Mouse (Mus musculus): ENCODE measurements around the gene Ptcd1. TPM values are rescaled to one million over a fixed set of nuclear protein-coding genes. Genes with fewer than 3 reads are reported as not detected.
"Not testable (repeated sequence)": the region's sequence is repeated elsewhere in the genome, so short reads cannot be mapped to it uniquely, and the experiment has no call there.

Ptcd1 gene
- polyA plus RNA-seq, 1 experiment from 2014 or later: 14.1 TPM

GRCm38 (mm10) chr5:145161361-145161760 is 5.5 kb downstream of the Ptcd1 start:
- Histone ChIP-seq H3K9ac (no peak overlapping the region), H3K27ac (ENCODE audit: poor library complexity, severe bottlenecking) (no peak overlapping the region), H3K4me2 (no peak overlapping the region), H3K4me1 (replicated peaks) (peaks cover 25% of the 10 kb centered on the region), H3K27me3 (replicated peaks) (no peaks in the 10 kb centered on the region), H3K9me3 (replicated peaks) (no peaks in the 10 kb centered on the region), H3K4me3 (no peak overlapping the region), H3K36me3 (peaks cover 79% of the 10 kb centered on the region)
- WGBS: 93% methylated on average over 14 of the region's 14 CpGs
- ATAC-seq (ENCODE audit: insufficient number of reproducible peaks, low FRiP score): no peak

- Histone ChIP-seq H3K27me3 (replicated peaks) (no peaks in the 10 kb centered on the region), H3K4me2 (no peak overlapping the region), H3K9me3 (replicated peaks) (no peaks in the 10 kb centered on the region), H3K36me3 (peaks cover 92% of the 10 kb centered on the region), H3K4me1 (replicated peaks) (no peaks in the 10 kb centered on the region), H3K4me3 (no peak overlapping the region), H3K27ac (ENCODE audit: poor library complexity, severe bottlenecking) (no peak overlapping the region; the same call in 1 of the 2 replicates), H3K9ac (no peak overlapping the region)
- ATAC-seq (ENCODE audit: insufficient number of reproducible peaks, low FRiP score): peak; percentile 78
- WGBS: 81% methylated on average over 5 of the region's 5 CpGs
Measured at GRCm38 (mm10) chr5:145152690-145153089, 14.2 kb downstream of the Ptcd1 start.

- H3K9me3 ChIP-seq (replicated peaks): no peaks in the 10 kb centered on the region
- no peak overlapping the region for H3K4me2 ChIP-seq
- ATAC-seq (ENCODE audit: insufficient number of reproducible peaks, low FRiP score): no peak
- H3K9ac ChIP-seq: no peak overlapping the region
- no peak overlapping the region for H3K4me3 ChIP-seq
- no peaks in the 10 kb centered on the region for H3K27me3 ChIP-seq (replicated peaks)
- H3K36me3 ChIP-seq: peaks cover 99% of the 10 kb centered on the region
- H3K27ac ChIP-seq (ENCODE audit: poor library complexity, severe bottlenecking): no peak overlapping the region
- no peaks in the 10 kb centered on the region for H3K4me1 ChIP-seq (replicated peaks)
- WGBS: 66% methylated on average over 6 of the region's 6 CpGs
Measured at GRCm38 (mm10) chr5:145149294-145149693, 17.6 kb downstream of the Ptcd1 start.

GRCm38 (mm10) chr5:145147748-145148147 is 19.2 kb downstream of the Ptcd1 start:
- Histone ChIP-seq H3K4me1 (replicated peaks) (no peaks in the 10 kb centered on the region), H3K4me3 (no peak overlapping the region), H3K4me2 (no peak overlapping the region), H3K36me3 (peaks cover 100% of the 10 kb centered on the region), H3K27me3 (replicated peaks) (no peaks in the 10 kb centered on the region), H3K27ac (ENCODE audit: poor library complexity, severe bottlenecking) (no peak overlapping the region), H3K9me3 (replicated peaks) (no peaks in the 10 kb centered on the region), H3K9ac (no peak overlapping the region)
- ATAC-seq (ENCODE audit: insufficient number of reproducible peaks, low FRiP score): no peak
- WGBS: 91% methylated on average over 5 of the region's 5 CpGs

- H3K9ac ChIP-seq: peak overlapping the region; percentile 94
- peaks cover 54% of the 10 kb centered on the region for H3K36me3 ChIP-seq
- no peaks in the 10 kb centered on the region for H3K9me3 ChIP-seq (replicated peaks)
- H3K4me3 ChIP-seq: peak overlapping the region; percentile 80
- H3K4me1 ChIP-seq (replicated peaks): peaks cover 26% of the 10 kb centered on the region
- H3K4me2 ChIP-seq: peak overlapping the region; percentile 96
- peak overlapping the region; percentile 83 for H3K27ac ChIP-seq (ENCODE audit: poor library complexity, severe bottlenecking)
- under 1% methylated on average over 18 of the region's 18 CpGs for WGBS
- H3K27me3 ChIP-seq (replicated peaks): no peaks in the 10 kb centered on the region
- 0 out of 2 replicates have a peak, but pooled peaks have one; percentile 16 for ATAC-seq (ENCODE audit: insufficient number of reproducible peaks, low FRiP score)
Measured at GRCm38 (mm10) chr5:145140611-145141010, 26.3 kb downstream of the Ptcd1 start.

GRCm38 (mm10) chr5:145139571-145140519 is 27.1 kb downstream of the Ptcd1 start, which contains the start of the genes Pdap1 and Bud31:
TSS of gene Pdap1 (minus strand) at chr5:145140238.
TSS of gene Bud31 (plus strand) at chr5:145140362.
- no peaks in the 10 kb centered on the region for H3K27me3 ChIP-seq (replicated peaks)
- peaks cover 52% of the 10 kb centered on the region for H3K36me3 ChIP-seq
- H3K9me3 ChIP-seq (replicated peaks): no peaks in the 10 kb centered on the region
- H3K4me3 ChIP-seq: peak within 1 kb of the TSS; percentile 80
- peak within 1 kb of the TSS; percentile 83 for H3K27ac ChIP-seq (ENCODE audit: poor library complexity, severe bottlenecking)
- under 1% methylated on average over 84 of the region's 84 CpGs for WGBS
- H3K9ac ChIP-seq: peak within 1 kb of the TSS; percentile 94
- peak; percentile 93 for ATAC-seq (ENCODE audit: insufficient number of reproducible peaks, low FRiP score)
- peaks cover 26% of the 10 kb centered on the region for H3K4me1 ChIP-seq (replicated peaks)
- H3K4me2 ChIP-seq: peak within 1 kb of the TSS; percentile 96

GRCm38 (mm10) chr5:145138836-145139235 is 28.1 kb downstream of the Ptcd1 start:
- Histone ChIP-seq H3K36me3 (peaks cover 52% of the 10 kb centered on the region), H3K9me3 (replicated peaks) (no peaks in the 10 kb centered on the region), H3K4me3 (peak overlapping the region; percentile 80), H3K27ac (ENCODE audit: poor library complexity, severe bottlenecking) (no peak overlapping the region), H3K4me2 (peak overlapping the region; percentile 96), H3K27me3 (replicated peaks) (no peaks in the 10 kb centered on the region), H3K4me1 (replicated peaks) (peaks cover 26% of the 10 kb centered on the region), H3K9ac (peak overlapping the region; percentile 94)
- WGBS: 14% methylated on average over 6 of the region's 6 CpGs
- ATAC-seq (ENCODE audit: insufficient number of reproducible peaks, low FRiP score): no peak

GRCm38 (mm10) chr5:145133275-145133674 is 33.6 kb downstream of the Ptcd1 start:
- not testable (repeated sequence) for H3K4me2 ChIP-seq; H3K9me3 ChIP-seq (replicated peaks); ATAC-seq (ENCODE audit: insufficient number of reproducible peaks, low FRiP score); H3K27ac ChIP-seq (ENCODE audit: poor library complexity, severe bottlenecking); H3K4me3 ChIP-seq; H3K9ac ChIP-seq; H3K27me3 ChIP-seq (replicated peaks)
- Histone ChIP-seq H3K36me3 (peaks cover 78% of the 10 kb centered on the region), H3K4me1 (replicated peaks) (peaks cover 13% of the 10 kb centered on the region)
- 91% methylated on average over 6 of the region's 6 CpGs for WGBS

GRCm38 (mm10) chr5:145130995-145131394 is 35.9 kb downstream of the Ptcd1 start:
- no peaks in the 10 kb centered on the region for H3K27me3 ChIP-seq (replicated peaks)
- no peak overlapping the region for H3K9ac ChIP-seq
- H3K9me3 ChIP-seq (replicated peaks): no peaks in the 10 kb centered on the region
- H3K4me3 ChIP-seq: no peak overlapping the region
- ATAC-seq (ENCODE audit: insufficient number of reproducible peaks, low FRiP score): no peak
- H3K4me2 ChIP-seq: no peak overlapping the region
- WGBS: 82% methylated on average over 3 of the region's 3 CpGs
- 0 out of 2 replicates have a peak, but pooled peaks cover 4% of the 10 kb centered on the region for H3K4me1 ChIP-seq (replicated peaks)
- H3K36me3 ChIP-seq: peaks cover 89% of the 10 kb centered on the region
- H3K27ac ChIP-seq (ENCODE audit: poor library complexity, severe bottlenecking): no peak overlapping the region

- Histone ChIP-seq H3K4me1 (replicated peaks) (0 out of 2 replicates have a peak, but pooled peaks cover 4% of the 10 kb centered on the region), H3K36me3 (peaks cover 95% of the 10 kb centered on the region), H3K27ac (ENCODE audit: poor library complexity, severe bottlenecking) (no peak overlapping the region), H3K27me3 (replicated peaks) (no peaks in the 10 kb centered on the region), H3K9me3 (replicated peaks) (no peaks in the 10 kb centered on the region), H3K4me3 (no peak overlapping the region), H3K9ac (no peak overlapping the region), H3K4me2 (no peak overlapping the region)
- WGBS: 83% methylated on average over 11 of the region's 11 CpGs
- no peak for ATAC-seq (ENCODE audit: insufficient number of reproducible peaks, low FRiP score)
Measured at GRCm38 (mm10) chr5:145130191-145130590, 36.7 kb downstream of the Ptcd1 start.

GRCm38 (mm10) chr5:145129773-145130172 is 37.1 kb downstream of the Ptcd1 start:
- not testable (repeated sequence) for H3K4me3 ChIP-seq

More at GRCm38 (mm10) chr5:145129773-145130172, 37.1 kb downstream of the Ptcd1 start:
- 78% methylated on average over 6 of the region's 6 CpGs for WGBS
- not testable (repeated sequence) for H3K9me3 ChIP-seq (replicated peaks); H3K27ac ChIP-seq (ENCODE audit: poor library complexity, severe bottlenecking); H3K4me2 ChIP-seq; H3K27me3 ChIP-seq (replicated peaks); H3K9ac ChIP-seq; ATAC-seq (ENCODE audit: insufficient number of reproducible peaks, low FRiP score); H3K4me1 ChIP-seq (replicated peaks)
- H3K36me3 ChIP-seq: peaks cover 95% of the 10 kb centered on the region

Measured in heart, embryonic 12.5 days (tissue).